Mouse (Mus musculus) CD4-positive, CD25-positive, alpha-beta regulatory T cell, adult 2 months (primary cell): ENCODE measurements around the gene Srcin1.

ENCODE experiments used
- DNase-seq: peaks from one replicate; pipeline ENCODE4 v3.0.0-alpha.2; 2012; ENCODE audit warnings: low read depth, low spot score

Srcin1 gene

DNA sequence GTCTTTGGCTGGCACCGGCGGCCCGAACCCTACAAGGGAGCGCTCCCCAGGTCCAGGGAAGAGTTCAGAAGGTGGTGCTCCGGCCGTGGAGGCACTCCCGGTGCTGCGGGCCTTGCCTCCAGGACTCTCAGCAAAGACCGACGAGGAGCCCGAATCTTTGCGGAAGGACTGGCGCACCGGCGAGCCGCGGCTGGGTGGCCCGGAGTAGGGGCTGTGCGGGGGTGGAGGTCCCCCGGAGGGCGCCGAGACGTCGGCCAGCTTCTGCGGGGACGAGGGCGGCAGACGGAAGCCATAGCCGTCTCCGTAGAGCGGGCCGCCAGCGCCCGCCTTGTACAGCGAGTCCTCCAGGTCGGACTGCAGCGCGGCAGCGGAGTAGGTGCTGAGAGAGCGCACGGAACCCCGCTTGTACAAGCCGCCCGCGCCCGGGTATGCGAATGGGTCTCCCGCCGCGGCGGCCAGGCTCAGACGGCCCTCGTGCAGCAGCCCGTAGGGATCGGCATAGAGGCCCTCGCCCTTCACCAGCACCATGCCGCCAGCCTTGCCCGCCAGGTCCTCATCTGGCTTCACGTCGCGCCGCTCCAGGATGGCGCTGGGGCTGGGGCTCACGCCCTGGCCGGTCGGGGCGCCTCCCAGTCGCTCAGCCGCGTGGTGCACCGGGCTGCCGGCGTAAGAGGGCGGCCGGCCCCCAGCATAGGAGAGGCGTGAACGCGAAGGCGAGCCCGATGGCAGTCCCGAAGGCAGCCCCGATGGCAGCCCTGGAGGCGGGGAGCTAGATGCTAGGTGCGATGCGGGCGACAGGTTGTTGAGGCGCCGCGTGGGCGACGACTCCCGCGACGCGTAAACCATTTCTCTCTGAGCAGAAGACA, 41.3 kb downstream of the Srcin1 start:
- DNase-seq: peak; percentile 54

DNA sequence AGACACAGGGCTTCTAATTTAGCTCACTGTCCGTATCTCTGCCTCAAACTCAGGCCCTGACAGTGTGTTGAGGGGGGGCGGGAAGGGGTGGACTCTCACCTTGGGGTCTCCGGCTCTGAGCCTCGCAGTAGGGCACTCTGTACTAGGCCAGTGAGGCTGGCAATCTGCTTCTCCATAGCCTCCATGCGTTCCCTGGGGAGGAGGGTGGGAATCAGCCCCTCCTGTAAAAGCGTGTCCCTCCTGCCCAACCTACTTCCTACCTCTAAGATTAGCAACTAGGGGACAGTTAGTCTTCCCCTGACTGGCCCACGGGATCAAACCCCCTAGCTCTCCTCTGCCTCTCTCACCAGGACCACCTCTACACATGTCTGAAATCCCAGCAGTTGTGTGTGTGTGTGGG, 42.3 kb downstream of the Srcin1 start:
- no peak for DNase-seq

GRCm38 (mm10) chr11:97532950-97533582, 42.9 kb downstream of the Srcin1 start:
- DNase-seq: peak; percentile 74

GRCm38 (mm10) chr11:97532354-97532753, 43.6 kb downstream of the Srcin1 start:
- DNase-seq: peak; percentile 68

DNA sequence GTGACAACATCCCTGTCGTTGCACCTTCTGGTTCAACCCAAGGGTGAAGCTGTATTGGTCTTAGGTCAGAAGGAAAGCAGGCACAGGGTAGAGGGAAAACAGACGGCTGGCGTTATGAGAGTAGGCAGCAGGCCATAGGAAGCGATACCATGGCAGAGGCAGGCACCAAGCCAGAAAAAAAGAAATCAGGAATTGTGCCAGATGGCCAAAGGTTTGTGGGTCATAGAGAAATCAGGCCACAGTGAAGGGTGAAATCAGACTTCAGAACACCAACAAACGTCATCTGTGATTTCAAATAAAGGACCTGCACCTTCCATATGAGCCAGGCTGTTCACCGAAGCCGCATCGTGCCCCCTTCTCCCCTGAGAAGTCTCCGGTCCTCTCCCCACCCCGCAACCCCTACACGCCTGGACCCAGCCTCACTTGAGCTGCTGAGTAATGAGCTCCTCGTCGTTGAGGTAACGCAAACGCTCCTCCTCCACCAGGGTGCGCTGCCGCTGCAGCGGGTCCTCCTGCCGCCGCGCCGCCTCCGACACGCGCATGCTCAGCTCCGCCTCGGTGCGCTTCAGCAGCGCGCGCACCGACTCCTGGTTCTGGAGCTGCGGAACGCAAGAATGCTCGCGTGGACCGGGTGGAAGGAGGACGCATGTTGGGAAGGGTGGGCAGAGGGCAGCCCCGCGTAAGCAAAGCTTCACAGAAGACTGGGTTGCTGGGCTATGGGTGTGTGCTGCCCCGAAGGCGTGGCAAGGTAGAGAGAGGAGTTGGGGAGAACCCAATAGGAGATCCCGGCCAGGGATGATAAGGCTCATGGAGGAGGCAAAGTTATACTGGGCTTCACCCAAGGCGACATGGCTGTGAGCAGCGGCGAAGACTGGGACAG, 44.4 kb downstream of the Srcin1 start:
- peak; percentile 96 for DNase-seq

DNA sequence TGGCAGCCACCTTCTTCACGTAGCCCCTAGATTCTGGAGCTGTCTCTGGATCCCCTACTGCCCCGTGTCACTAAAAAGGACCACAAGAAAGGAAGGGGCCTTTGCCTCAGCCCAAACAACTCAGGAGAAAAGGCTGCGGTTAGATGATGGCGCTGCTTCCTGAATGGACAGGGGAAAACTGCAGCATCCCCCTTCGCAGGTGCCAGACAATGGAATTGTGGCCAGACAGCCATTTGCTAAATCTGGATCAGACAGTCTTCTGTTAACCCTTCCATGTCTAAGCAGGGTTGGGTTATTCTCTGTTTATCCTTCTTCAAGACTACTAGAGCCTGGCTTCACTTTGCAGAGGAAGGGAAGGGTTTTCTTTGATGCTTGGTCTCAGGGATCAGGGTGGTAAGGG, 45.0 kb downstream of the Srcin1 start:
- DNase-seq: no peak

DNA sequence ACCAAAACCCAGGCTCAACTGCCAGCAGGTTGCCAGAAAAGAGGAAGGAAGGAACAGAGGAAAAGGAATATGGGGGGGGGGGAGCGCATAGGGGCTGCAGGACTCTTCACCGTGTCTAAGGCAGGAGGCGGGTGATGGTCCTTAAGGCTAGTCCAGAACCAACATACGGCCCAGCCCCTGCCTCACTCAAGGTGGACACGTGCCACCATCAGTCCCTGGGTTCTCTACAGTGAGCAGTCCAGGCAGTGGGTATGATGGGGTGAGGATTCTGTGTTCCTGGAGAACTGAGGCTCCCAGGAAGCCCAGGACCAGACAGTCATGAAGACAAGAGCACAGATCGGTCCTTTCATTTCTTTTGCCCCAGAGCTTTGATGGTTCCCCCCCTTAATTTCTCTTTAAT, 45.9 kb downstream of the Srcin1 start:
- no peak for DNase-seq

GRCm38 (mm10) chr11:97528282-97528808, 47.6 kb downstream of the Srcin1 start:
- no peak for DNase-seq

DNA sequence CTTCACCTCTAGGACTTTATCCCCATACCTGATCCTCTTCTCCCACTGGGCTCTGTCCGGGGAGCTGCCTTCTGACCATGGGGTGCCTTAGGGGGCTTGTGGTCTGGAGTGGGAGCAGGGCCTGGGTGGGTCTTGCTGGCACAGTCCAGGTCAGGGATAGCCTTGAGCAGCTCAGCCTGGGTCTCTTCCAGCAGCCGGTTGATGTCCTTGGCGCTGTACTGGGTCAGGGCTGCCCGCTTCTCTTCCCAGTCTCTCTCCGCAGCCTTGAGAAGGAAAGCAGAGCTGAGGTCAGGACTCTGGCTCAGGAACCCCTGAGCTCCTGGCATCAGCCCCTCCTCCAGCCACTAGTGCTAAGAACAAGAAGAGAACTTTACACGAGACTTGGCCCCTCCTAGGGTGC, 50.7 kb downstream of the Srcin1 start:
- DNase-seq: no peak

- no peak for DNase-seq
These were observed 51.7 kb downstream of the Srcin1 start for GRCm38 (mm10) chr11:97524306-97524705.

- no peak for DNase-seq
These were observed 52.1 kb downstream of the Srcin1 start for GRCm38 (mm10) chr11:97523827-97524261.

GRCm38 (mm10) chr11:97523107-97523506, 52.9 kb downstream of the Srcin1 start:
- no peak for DNase-seq

DNA sequence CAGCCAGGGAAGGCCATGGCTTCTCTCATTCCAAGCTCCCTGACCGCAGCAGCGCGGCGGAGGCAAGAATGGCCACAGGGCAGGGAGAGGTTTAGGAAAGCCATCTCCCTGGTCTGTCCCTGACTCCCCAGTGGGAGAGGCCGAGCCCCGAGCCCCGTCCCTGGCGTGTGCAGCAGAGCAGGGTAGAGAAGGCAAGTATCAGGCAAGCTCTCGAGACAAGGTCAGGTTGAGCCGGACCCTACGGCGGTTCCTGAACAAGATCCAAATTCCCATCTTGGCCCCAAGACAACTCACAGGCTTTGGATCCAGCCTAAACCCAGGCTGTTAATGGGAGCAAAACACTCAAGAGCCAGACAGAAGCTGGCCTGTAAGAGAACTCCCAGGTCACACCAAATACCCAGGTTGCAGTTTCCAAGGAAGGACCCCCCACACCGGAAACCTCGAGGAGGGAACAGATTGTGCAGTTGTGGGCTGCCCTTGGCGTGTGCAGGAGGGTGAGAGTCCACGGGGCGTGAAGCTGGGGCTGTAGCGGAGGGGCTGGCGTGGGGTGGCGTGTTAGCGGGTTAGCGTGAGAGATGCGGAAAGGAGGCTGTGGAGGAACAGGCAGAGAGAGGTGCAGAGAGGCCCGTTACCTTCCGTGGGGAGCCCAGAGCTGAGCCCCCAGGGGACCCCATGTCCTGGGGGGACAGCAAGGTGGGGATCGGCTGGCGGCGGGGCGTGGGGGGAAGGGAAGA, 54.1 kb downstream of the Srcin1 start:
- no peak for DNase-seq

GRCm38 (mm10) chr11:97520541-97520940, 55.4 kb downstream of the Srcin1 start:
- DNase-seq: no peak

GRCm38 (mm10) chr11:97513066-97513465, 62.9 kb downstream of the Srcin1 start:
- DNase-seq: no peak

- no peak for DNase-seq
These were observed 63.5 kb downstream of the Srcin1 start for GRCm38 (mm10) chr11:97512511-97512910.

GRCm38 (mm10) chr11:97511661-97512369, 64.2 kb downstream of the Srcin1 start:
- peak; percentile 60 for DNase-seq

DNA sequence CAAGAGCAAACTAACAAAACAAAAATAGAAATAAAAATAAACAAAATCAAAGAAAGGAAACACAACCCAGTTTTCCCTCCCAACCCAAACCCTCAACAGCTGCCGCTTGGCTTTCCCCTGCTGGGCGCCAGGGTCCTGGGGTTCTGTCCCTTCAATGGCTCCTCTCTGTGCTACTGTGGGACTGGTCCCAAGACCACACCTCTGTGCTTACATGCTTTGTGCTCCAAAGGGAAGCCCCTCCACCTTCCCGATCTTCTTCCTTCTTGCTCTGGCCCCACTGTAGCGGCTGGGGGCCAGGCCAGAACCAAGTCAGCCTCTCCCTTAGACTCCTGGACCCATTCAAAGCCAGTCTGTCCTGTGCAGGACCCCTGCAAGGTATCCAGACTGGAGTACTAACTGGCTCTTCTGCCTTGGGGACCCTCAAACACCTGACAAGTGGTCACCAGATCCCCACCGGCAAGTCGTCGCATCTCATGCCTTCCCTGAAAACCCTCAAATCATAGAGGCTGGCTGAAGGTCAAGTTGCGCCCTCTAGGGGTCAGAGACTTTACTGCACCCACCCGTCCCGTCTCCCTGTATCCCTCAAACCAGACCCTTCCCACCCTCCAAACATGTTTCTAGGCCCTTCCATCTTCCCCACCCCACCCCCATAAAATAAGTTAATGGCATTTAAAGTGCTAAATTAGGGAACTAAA, 64.9 kb downstream of the Srcin1 start:
- DNase-seq: peak; percentile 65

DNA sequence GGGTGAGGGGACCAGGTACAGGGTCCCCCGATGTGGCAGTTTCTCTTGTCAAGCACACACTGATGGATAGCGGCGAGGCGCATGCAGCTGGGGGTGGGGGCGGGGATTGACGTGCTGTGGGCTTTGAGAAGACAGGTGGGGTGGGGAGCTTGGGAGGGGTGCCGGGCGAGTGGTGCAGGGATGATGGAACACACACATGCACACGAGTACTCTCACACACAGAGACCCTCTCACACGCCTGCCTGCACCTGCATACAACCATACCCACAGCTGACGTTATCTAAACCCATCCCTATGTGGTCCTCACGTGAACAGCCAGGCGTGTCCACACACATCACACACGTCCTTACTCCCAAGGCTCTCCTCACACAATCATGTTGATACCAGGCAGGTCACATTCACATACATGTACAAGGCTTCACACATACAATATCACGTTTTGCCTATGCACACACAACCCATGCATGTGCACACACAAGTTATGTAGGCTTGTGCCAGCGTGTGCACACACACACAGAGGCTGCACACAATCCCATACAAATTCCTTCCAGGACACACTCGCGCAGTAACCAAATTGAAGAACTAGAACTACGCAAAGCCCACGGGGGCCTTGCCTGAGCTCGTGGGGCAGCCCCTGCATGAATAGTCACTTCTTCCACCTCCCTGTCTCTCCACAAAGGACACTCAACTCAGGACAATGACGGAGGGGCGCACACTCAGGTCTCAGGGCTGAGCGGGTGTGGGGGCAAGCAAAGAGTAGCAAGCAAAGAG, 66.1 kb downstream of the Srcin1 start:
- DNase-seq: no peak
